Mouse (Mus musculus) myocyte (in vitro differentiated cells): ENCODE results near the gene Catip. TPM values are rescaled to one million over a fixed set of nuclear protein-coding genes. Genes with fewer than 3 reads are reported as not detected.
A peak's percentile ranks its signal among the peaks of the same experiment; 100 is the strongest.

ENCODE experiments used
- H3K27me3 ChIP-seq: one replicate; pipeline ENCODE4 v1.6.1; 2011; ENCODE audit not compliant: control insufficient read depth, insufficient read depth, insufficient read length
- H3K36me3 ChIP-seq: one replicate; pipeline ENCODE4 v1.6.1; 2011; ENCODE audit not compliant: control insufficient read depth, insufficient read depth
- H3K4me2 ChIP-seq: one replicate; pipeline ENCODE4 v1.6.1; 2011; ENCODE audit warnings: low read depth, control low read depth
- H3K4me3 ChIP-seq: one replicate; pipeline ENCODE4 v1.5.1; 2011; ENCODE audit warnings: mild to moderate bottlenecking, control low read depth, moderate library complexity
- H3K79me2 ChIP-seq: one replicate; pipeline ENCODE4 v1.6.1; 2011; ENCODE audit not compliant: control insufficient read depth, insufficient read depth
- H3ac ChIP-seq: one replicate; pipeline ENCODE4 v1.6.1; 2011; ENCODE audit not compliant: control insufficient read depth, insufficient read length
- CEBPB ChIP-seq: IDR thresholded peaks from 2 replicates; pipeline ENCODE4 v1.6.1; 2011; ENCODE audit warnings: mild to moderate bottlenecking, moderate library complexity; ENCODE audit not compliant: poor library complexity, insufficient read depth, severe bottlenecking
- E2F4 ChIP-seq: IDR thresholded peaks from one replicate; pipeline ENCODE4 v1.6.1; 2011; ENCODE audit warnings: mild to moderate bottlenecking, control low read depth, moderate library complexity; ENCODE audit not compliant: insufficient read depth
- MAX ChIP-seq: IDR thresholded peaks from one replicate; pipeline ENCODE4 v1.6.1; 2011; ENCODE audit warnings: low read depth, mild to moderate bottlenecking, control low read depth
- MYOD1 ChIP-seq, 3 experiments: IDR thresholded peaks; one replicate each; pipeline ENCODE4 v1.6.1; 2011; ENCODE audit warnings: control low read depth in 2 of 3, low read depth in 2 of 3, mild to moderate bottlenecking in 2 of 3, moderate library complexity in 1 of 3; ENCODE audit not compliant: insufficient read length in 2 of 3, control insufficient read depth in 1 of 3
- MYOG ChIP-seq, 3 experiments: IDR thresholded peaks; one replicate each; pipeline ENCODE4 v1.6.1; 2011; ENCODE audit warnings: control low read depth in 2 of 3, low read depth in 2 of 3, mild to moderate bottlenecking in 2 of 3; ENCODE audit not compliant: insufficient read length in 2 of 3, control insufficient read depth in 1 of 3, insufficient read depth in 1 of 3
- POLR2A ChIP-seq: IDR thresholded peaks from one replicate; pipeline ENCODE4 v1.6.1; 2011; ENCODE audit warnings: low read depth, mild to moderate bottlenecking, control low read depth, moderate library complexity; ENCODE audit not compliant: insufficient read length
- POLR2AphosphoS2 ChIP-seq: IDR thresholded peaks from one replicate; pipeline ENCODE4 v1.6.1; 2011; ENCODE audit warnings: low read depth, control low read depth; ENCODE audit not compliant: insufficient read length
- REST ChIP-seq: IDR thresholded peaks from one replicate; pipeline ENCODE4 v1.6.1; 2011; ENCODE audit warnings: mild to moderate bottlenecking, control low read depth, moderate library complexity; ENCODE audit not compliant: insufficient read depth, insufficient read length
- SRF ChIP-seq: IDR thresholded peaks from one replicate; pipeline ENCODE4 v1.6.1; 2011; ENCODE audit warnings: low read depth; ENCODE audit not compliant: control insufficient read depth, insufficient read length
- TCF12 ChIP-seq: IDR thresholded peaks from one replicate; pipeline ENCODE4 v1.6.1; 2011; ENCODE audit warnings: mild to moderate bottlenecking, control low read depth; ENCODE audit not compliant: poor library complexity, insufficient read depth, severe bottlenecking
- TCF3 ChIP-seq: IDR thresholded peaks from one replicate; pipeline ENCODE4 v1.6.1; 2011; ENCODE audit warnings: low read depth, control low read depth; ENCODE audit not compliant: insufficient read length
- USF1 ChIP-seq: IDR thresholded peaks from one replicate; pipeline ENCODE4 v1.6.1; 2011; ENCODE audit warnings: low read depth, mild to moderate bottlenecking, control low read depth, moderate library complexity
- polyA plus RNA-seq: library from polyadenylated mRNA; unstranded; fragments of >200 nt; fragmentation: generic; extraction: Trizol; gene quantifications from one replicate; pipeline ENCODE4 v1.2.1, GENCODE M21; 2012; ENCODE audit warnings: missing spikeins

The Catip gene
- 0.10 TPM for polyA plus RNA-seq

GRCm38 (mm10) chr1:74361812-74362211 lies at the start of gene Catip:
Gene Catip (plus strand): TSS chr1:74362108.
- Histone ChIP-seq H3K4me2 (no peak within 1 kb of the TSS), H3ac (no peak within 1 kb of the TSS), H3K79me2 (no peaks in the 10 kb centered on the region), H3K27me3 (no peaks in the 10 kb centered on the region), H3K36me3 (no peaks in the 10 kb centered on the region), H3K4me3 (no peak within 1 kb of the TSS)
- TF ChIP-seq REST (no peak), MAX (no peak), MYOG (IDR thresholded peaks at IDR 0.05; ENCODE audit: control insufficient read depth in 1 of 3, insufficient read depth in 1 of 3, insufficient read length in 2 of 3, low read depth in 2 of 3) (no peak)

- Histone ChIP-seq H3ac (no peak overlapping the region), H3K36me3 (no peaks in the 10 kb centered on the region), H3K79me2 (no peaks in the 10 kb centered on the region), H3K4me2 (no peak overlapping the region), H3K4me3 (no peak overlapping the region), H3K27me3 (no peaks in the 10 kb centered on the region)
- TF ChIP-seq USF1 (no peak), REST (no peak), SRF (no peak), MYOG (IDR thresholded peaks at IDR 0.05; ENCODE audit: control insufficient read depth in 1 of 3, insufficient read depth in 1 of 3, insufficient read length in 2 of 3, low read depth in 2 of 3) (no peak)
Observed at GRCm38 (mm10) chr1:74313049-74313692, 48.7 kb upstream of the Catip start.

GRCm38 (mm10) chr1:74314796-74315195 lies 47.1 kb upstream of the Catip start:
- Histone ChIP-seq H3ac (no peak overlapping the region), H3K4me2 (no peak overlapping the region), H3K79me2 (no peaks in the 10 kb centered on the region), H3K27me3 (no peaks in the 10 kb centered on the region), H3K36me3 (no peaks in the 10 kb centered on the region), H3K4me3 (no peak overlapping the region)
- TF ChIP-seq E2F4: no peak

GRCm38 (mm10) chr1:74316114-74316827 lies 45.6 kb upstream of the Catip start:
- Histone ChIP-seq H3K4me2 (no peak overlapping the region), H3ac (no peak overlapping the region), H3K27me3 (no peaks in the 10 kb centered on the region), H3K79me2 (no peaks in the 10 kb centered on the region), H3K4me3 (no peak overlapping the region), H3K36me3 (no peaks in the 10 kb centered on the region)
- no peak for TF ChIP-seq POLR2A
- peak in 2 of 3 experiments; percentile 76 to 89 for TF ChIP-seq MYOD1 (IDR thresholded peaks at IDR 0.05; ENCODE audit: control insufficient read depth in 1 of 3, insufficient read length in 2 of 3, low read depth in 2 of 3)
- peak in 1 of 3 experiments; percentile 53 for TF ChIP-seq MYOG (IDR thresholded peaks at IDR 0.05; ENCODE audit: control insufficient read depth in 1 of 3, insufficient read depth in 1 of 3, insufficient read length in 2 of 3, low read depth in 2 of 3)

GRCm38 (mm10) chr1:74318711-74319110 lies 43.2 kb upstream of the Catip start:
- TF ChIP-seq USF1: no peak
- no peak for TF ChIP-seq REST
- no peak for TF ChIP-seq POLR2A
- no peak for TF ChIP-seq CEBPB
- no peak for TF ChIP-seq MAX
- no peak for TF ChIP-seq MYOD1 (IDR thresholded peaks at IDR 0.05; ENCODE audit: control insufficient read depth in 1 of 3, insufficient read length in 2 of 3, low read depth in 2 of 3)
- TF ChIP-seq POLR2AphosphoS2: no peak
- TF ChIP-seq TCF12: no peak
- no peak for TF ChIP-seq E2F4
- no peak for TF ChIP-seq SRF
- no peak for TF ChIP-seq MYOG (IDR thresholded peaks at IDR 0.05; ENCODE audit: control insufficient read depth in 1 of 3, insufficient read depth in 1 of 3, insufficient read length in 2 of 3, low read depth in 2 of 3)
- TF ChIP-seq TCF3: no peak
- H3ac ChIP-seq: no peak overlapping the region

More at GRCm38 (mm10) chr1:74318711-74319110, 43.2 kb upstream of the Catip start:
- no peak overlapping the region for H3K4me3 ChIP-seq
- H3K79me2 ChIP-seq: no peaks in the 10 kb centered on the region
- no peaks in the 10 kb centered on the region for H3K27me3 ChIP-seq
- no peaks in the 10 kb centered on the region for H3K36me3 ChIP-seq
- no peak overlapping the region for H3K4me2 ChIP-seq
